Mouse (Mus musculus): ENCODE data around the gene Macrod1. TPM values are rescaled to one million over a fixed set of nuclear protein-coding genes. Genes with fewer than 3 reads are reported as not detected.

Gene Macrod1
- polyA plus RNA-seq, 1 experiment: 61.7 TPM

DNA sequence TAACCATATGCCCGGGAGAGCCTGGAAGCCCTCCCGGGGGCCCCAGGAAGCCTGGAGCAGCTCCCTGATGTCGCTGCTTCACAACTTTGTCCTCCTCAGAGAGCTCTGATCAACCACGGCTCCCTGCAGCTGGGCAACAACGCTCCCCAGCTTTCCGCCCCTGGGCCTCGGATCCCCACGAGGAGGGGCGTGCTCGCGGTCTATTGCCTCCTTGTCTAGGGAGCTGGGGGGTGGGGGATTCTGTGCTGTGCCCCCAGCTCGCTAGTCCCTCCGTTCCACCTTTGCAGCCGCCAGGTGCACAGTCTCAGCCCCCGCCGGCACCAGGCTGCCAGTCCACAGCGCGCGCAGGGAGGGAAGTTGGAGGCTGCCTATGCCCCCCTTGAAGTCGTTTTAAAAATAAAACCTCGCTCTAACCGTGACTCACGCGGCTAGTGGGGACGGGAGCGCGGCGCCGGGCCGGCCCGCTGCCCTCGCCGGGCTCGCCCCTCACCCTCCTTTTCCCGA is 108.3 kb downstream of the Macrod1 start:
- Histone ChIP-seq H3K27me3 (replicated peaks; ENCODE audit: control insufficient read depth, insufficient read depth, low read length) (no peaks in the 10 kb centered on the region), H3K4me1 (ENCODE audit: control insufficient read depth, insufficient read depth, low read length) (peaks cover 21% of the 10 kb centered on the region), H3K36me3 (ENCODE audit: control insufficient read depth, insufficient read depth, low read length) (no peaks in the 10 kb centered on the region), H3K4me3 (ENCODE audit: insufficient read depth, low read depth, low read length) (peak overlapping the region; percentile 62), H3K27ac (ENCODE audit: insufficient read depth, low read depth, low read length) (peak overlapping the region; percentile 81)
- 2% methylated on average over 35 of the region's 35 CpGs for WGBS
- DNase-seq: no peak
- no peak for TF ChIP-seq POLR2A (IDR thresholded peaks at IDR 0.05; ENCODE audit: low read depth, low read length)
- TF ChIP-seq CTCF (conservative IDR thresholded peaks at IDR 0.05; ENCODE audit: insufficient read depth, insufficient read length, low read depth, low read length): no peak

- H3K4me3 ChIP-seq (ENCODE audit: insufficient read depth, low read depth, low read length): peak overlapping the region; percentile 62
- no peaks in the 10 kb centered on the region for H3K36me3 ChIP-seq (ENCODE audit: control insufficient read depth, insufficient read depth, low read length)
- H3K27ac ChIP-seq (ENCODE audit: insufficient read depth, low read depth, low read length): peak overlapping the region; percentile 81; the same call in 1 of the 2 replicates
- no peak for DNase-seq
- 2% methylated on average over 92 of the region's 105 CpGs for WGBS
- TF ChIP-seq POLR2A (IDR thresholded peaks at IDR 0.05; ENCODE audit: low read depth, low read length): no peak
- TF ChIP-seq CTCF (conservative IDR thresholded peaks at IDR 0.05; ENCODE audit: insufficient read depth, insufficient read length, low read depth, low read length): no peak
- no peaks in the 10 kb centered on the region for H3K27me3 ChIP-seq (replicated peaks; ENCODE audit: control insufficient read depth, insufficient read depth, low read length)
- peaks cover 20% of the 10 kb centered on the region for H3K4me1 ChIP-seq (ENCODE audit: control insufficient read depth, insufficient read depth, low read length)
These were observed 109.0 kb downstream of the Macrod1 start for GRCm38 (mm10) chr19:7165509-7166199.

DNA sequence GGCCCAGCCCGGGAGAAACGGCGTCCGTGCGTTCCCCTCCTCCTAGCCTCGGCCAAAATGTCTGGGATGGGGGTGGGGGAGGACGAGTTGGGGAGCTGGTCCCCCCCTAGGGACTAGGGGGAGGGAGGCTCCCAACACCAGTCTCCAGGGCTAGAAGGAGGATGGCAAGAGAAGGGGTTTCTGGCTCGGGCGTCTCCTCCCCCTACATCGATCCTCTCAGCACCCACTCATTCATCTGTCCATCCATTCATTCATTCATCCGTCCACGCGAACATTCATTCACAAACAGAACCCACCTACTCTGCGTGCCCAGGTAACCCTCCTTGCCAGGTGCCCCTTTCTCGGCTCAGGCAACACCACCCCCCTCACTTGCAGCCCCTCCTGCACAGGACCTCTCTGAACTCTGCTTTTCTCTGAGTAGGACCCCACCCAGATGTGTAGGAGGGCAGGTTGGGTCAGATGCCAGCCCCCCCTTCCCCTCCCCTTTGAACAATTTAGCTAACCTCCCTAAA is 109.6 kb downstream of the Macrod1 start:
- DNase-seq: no peak
- no peak for TF ChIP-seq POLR2A (IDR thresholded peaks at IDR 0.05; ENCODE audit: low read depth, low read length)
- Histone ChIP-seq H3K27ac (ENCODE audit: insufficient read depth, low read depth, low read length) (no peak overlapping the region), H3K27me3 (replicated peaks; ENCODE audit: control insufficient read depth, insufficient read depth, low read length) (no peaks in the 10 kb centered on the region), H3K4me1 (ENCODE audit: control insufficient read depth, insufficient read depth, low read length) (peaks cover 20% of the 10 kb centered on the region), H3K36me3 (ENCODE audit: control insufficient read depth, insufficient read depth, low read length) (no peaks in the 10 kb centered on the region), H3K4me3 (ENCODE audit: insufficient read depth, low read depth, low read length) (peak overlapping the region; percentile 62; the same call in 1 of the 2 replicates)
- 12% methylated on average over 14 of the region's 15 CpGs for WGBS

GRCm38 (mm10) chr19:7166767-7167166 is 110.2 kb downstream of the Macrod1 start:
- WGBS: 52% methylated on average over 6 of the region's 6 CpGs
- DNase-seq: no peak
- Histone ChIP-seq H3K27me3 (replicated peaks; ENCODE audit: control insufficient read depth, insufficient read depth, low read length) (no peaks in the 10 kb centered on the region), H3K4me1 (ENCODE audit: control insufficient read depth, insufficient read depth, low read length) (peaks cover 22% of the 10 kb centered on the region), H3K4me3 (ENCODE audit: insufficient read depth, low read depth, low read length) (no peak overlapping the region), H3K27ac (ENCODE audit: insufficient read depth, low read depth, low read length) (no peak overlapping the region), H3K36me3 (ENCODE audit: control insufficient read depth, insufficient read depth, low read length) (no peaks in the 10 kb centered on the region)
- TF ChIP-seq CTCF (conservative IDR thresholded peaks at IDR 0.05; ENCODE audit: insufficient read depth, insufficient read length, low read depth, low read length) (no peak), POLR2A (IDR thresholded peaks at IDR 0.05; ENCODE audit: low read depth, low read length) (no peak)

GRCm38 (mm10) chr19:7168423-7168822 is 111.8 kb downstream of the Macrod1 start:
- WGBS: 26% methylated on average over 2 of the region's 2 CpGs
- TF ChIP-seq CTCF (conservative IDR thresholded peaks at IDR 0.05; ENCODE audit: insufficient read depth, insufficient read length, low read depth, low read length): no peak
- TF ChIP-seq POLR2A (IDR thresholded peaks at IDR 0.05; ENCODE audit: low read depth, low read length): no peak
- DNase-seq: no peak

GRCm38 (mm10) chr19:7170916-7171315 is 114.3 kb downstream of the Macrod1 start:
- Histone ChIP-seq H3K4me1 (ENCODE audit: control insufficient read depth, insufficient read depth, low read length) (peaks cover 18% of the 10 kb centered on the region; the same call in 1 of the 2 replicates), H3K36me3 (ENCODE audit: control insufficient read depth, insufficient read depth, low read length) (no peaks in the 10 kb centered on the region), H3K4me3 (ENCODE audit: insufficient read depth, low read depth, low read length) (no peak overlapping the region), H3K27ac (ENCODE audit: insufficient read depth, low read depth, low read length) (peak overlapping the region; percentile 32), H3K27me3 (replicated peaks; ENCODE audit: control insufficient read depth, insufficient read depth, low read length) (no peaks in the 10 kb centered on the region)
- TF ChIP-seq POLR2A (IDR thresholded peaks at IDR 0.05; ENCODE audit: low read depth, low read length): no peak
- no peak for DNase-seq
- 63% methylated on average over 6 of the region's 6 CpGs for WGBS

More at GRCm38 (mm10) chr19:7168423-7168822, 111.8 kb downstream of the Macrod1 start:
- no peak overlapping the region for H3K4me3 ChIP-seq (ENCODE audit: insufficient read depth, low read depth, low read length)
- 0 out of 2 replicates have a peak overlapping the region, but pooled peaks have one; percentile 32 for H3K27ac ChIP-seq (ENCODE audit: insufficient read depth, low read depth, low read length)
- no peaks in the 10 kb centered on the region for H3K36me3 ChIP-seq (ENCODE audit: control insufficient read depth, insufficient read depth, low read length)
- H3K4me1 ChIP-seq (ENCODE audit: control insufficient read depth, insufficient read depth, low read length): peaks cover 21% of the 10 kb centered on the region; the same call in 1 of the 2 replicates
- H3K27me3 ChIP-seq (replicated peaks; ENCODE audit: control insufficient read depth, insufficient read depth, low read length): no peaks in the 10 kb centered on the region

GRCm38 (mm10) chr19:7171447-7171846 is 114.8 kb downstream of the Macrod1 start:
- TF ChIP-seq POLR2A (IDR thresholded peaks at IDR 0.05; ENCODE audit: low read depth, low read length) (no peak), CTCF (conservative IDR thresholded peaks at IDR 0.05; ENCODE audit: insufficient read depth, insufficient read length, low read depth, low read length) (no peak)
- peak overlapping the region; percentile 32 for H3K27ac ChIP-seq (ENCODE audit: insufficient read depth, low read depth, low read length)
- peaks cover 18% of the 10 kb centered on the region; the same call in 1 of the 2 replicates for H3K4me1 ChIP-seq (ENCODE audit: control insufficient read depth, insufficient read depth, low read length)
- no peaks in the 10 kb centered on the region for H3K27me3 ChIP-seq (replicated peaks; ENCODE audit: control insufficient read depth, insufficient read depth, low read length)
- DNase-seq: no peak
- no peak overlapping the region for H3K4me3 ChIP-seq (ENCODE audit: insufficient read depth, low read depth, low read length)
- 15% methylated on average over 8 of the region's 8 CpGs for WGBS
- no peaks in the 10 kb centered on the region for H3K36me3 ChIP-seq (ENCODE audit: control insufficient read depth, insufficient read depth, low read length)
